Mouse (Mus musculus): Measurements from ENCODE around the gene Fam166b.

- TF ChIP-seq CTCF (IDR thresholded peaks at IDR 0.05; ENCODE audit: low read depth, low read length) (no peak), POLR2A (IDR thresholded peaks at IDR 0.05; ENCODE audit: borderline replicate concordance, low read depth, low read length) (no peak)
Observed at GRCm38 (mm10) chr4:43406162-43406971, 22.6 kb downstream of the Fam166b start.
